Mouse (Mus musculus): ENCODE data around the gene Zfp62. TPM values are rescaled to one million over a fixed set of nuclear protein-coding genes. Genes with fewer than 3 reads are reported as not detected.

Gene Zfp62
- total RNA-seq, 4 experiments from 2014 or later, result 28.1 to 40.1 (median 36.2) TPM

Other genes starting within 250 kb of the Zfp62 start
- under 1 TPM in 3 of 4 experiments, not detected in 1; 0.11 to 0.14 (median 0.12) TPM for gene Olfr56, start 224.4 kb upstream of the Zfp62 start, total RNA-seq (2022)
- 1 to 10 TPM; 2.3 to 4.5 (median 3.0) TPM for gene 9930111J21Rik1, start 223.9 kb upstream of the Zfp62 start, total RNA-seq (2022)
- 1 to 10 TPM; 2.3 to 4.4 (median 3.2) TPM for gene Gm12185, start 211.1 kb upstream of the Zfp62 start, total RNA-seq (2022)
- gene Tgtp1, start 209.1 kb upstream of the Zfp62 start, total RNA-seq (2022), result 1 to 10 TPM; 3.2 to 5.3 (median 4.2) TPM
- gene 9930111J21Rik2, start 152.1 kb upstream of the Zfp62 start, total RNA-seq (2022), result 1 to 10 TPM; 3.1 to 6.9 (median 3.9) TPM
- 1 to 10 TPM; 1.5 to 6.8 (median 3.8) TPM for gene Tgtp2, start 139.1 kb upstream of the Zfp62 start, total RNA-seq (2022)
- 1 to 10 TPM; 4.4 to 7.4 (median 6.7) TPM for gene Ifi47, start 126.7 kb upstream of the Zfp62 start, total RNA-seq (2022)
- gene Olfr1396, start 88.4 kb upstream of the Zfp62 start, total RNA-seq (2022), result 1 to 10 TPM; 1.8 to 5.0 (median 3.1) TPM
- not detected for gene Olfr1395, start 61.0 kb upstream of the Zfp62 start, total RNA-seq (2022)
- not detected for gene Olfr1394, start 48.9 kb upstream of the Zfp62 start, total RNA-seq (2022)
- gene Btnl9, start 16.1 kb upstream of the Zfp62 start, total RNA-seq (2022), result 10 to 100 TPM; 21.5 to 41.8 (median 32.6) TPM
- 100 to 1,000 TPM; 114 to 131 (median 124) TPM for gene Mgat1, start 40.9 kb downstream of the Zfp62 start, total RNA-seq (2022)
- gene Olfr1393, start 75.0 kb downstream of the Zfp62 start, total RNA-seq (2022), result not detected
- gene Olfr1392, start 82.0 kb downstream of the Zfp62 start, total RNA-seq (2022), result not detected
- not detected for gene Olfr10, start 101.4 kb downstream of the Zfp62 start, total RNA-seq (2022)
- not detected for gene Olfr1391, start 119.5 kb downstream of the Zfp62 start, total RNA-seq (2022)
- gene Olfr1390, start 131.9 kb downstream of the Zfp62 start, total RNA-seq (2022), result not detected
- not detected for gene Olfr1389, start 219.8 kb downstream of the Zfp62 start, total RNA-seq (2022)
- under 1 TPM in 3 of 4 experiments, not detected in 1; 0.08 to 0.34 (median 0.17) TPM for gene Olfr1388, start 233.3 kb downstream of the Zfp62 start, total RNA-seq (2022)